14 mouse cellular contexts compared by ENCODE assay signal in the genomic region with DNA sequence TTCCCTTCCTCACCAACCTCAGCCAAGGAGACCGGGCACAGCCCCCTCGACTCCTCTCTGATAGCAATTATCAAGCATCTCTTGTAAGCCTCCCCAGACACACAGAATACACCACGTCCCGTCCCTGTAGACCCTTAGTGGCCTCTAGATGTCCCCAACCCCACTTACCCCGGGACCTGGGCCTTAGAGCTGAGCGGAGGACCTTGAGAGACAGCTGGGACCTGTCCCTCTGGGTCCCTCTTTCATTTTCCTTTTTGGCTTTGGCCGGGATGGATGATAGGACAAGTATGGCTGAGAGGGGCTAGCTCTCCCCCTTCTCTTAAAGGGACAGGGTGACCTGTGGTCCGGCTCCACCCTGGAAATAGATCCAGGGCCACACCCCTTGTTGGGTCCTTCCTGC. TPM values are rescaled to one million over a fixed set of nuclear protein-coding genes. Genes with fewer than 3 reads are reported as not detected.
DNase-seq lines count a peak whose midpoint lies in the region; ATAC-seq and TF ChIP-seq lines count a peak whose summit lies in the region.
"Had no signal": no experiment of that assay in that cellular context is flagged by ENCODE, and none has a peak within 500 bp of the region (broad histone marks: within the 10 kb centered on the region; RNA-seq: fewer than 3 reads in every experiment).

No protein-coding gene starts in this region.

- H3K27ac ChIP-seq in heart, embryonic 13.5 days (replicated peaks) = 0 out of 2 replicates have a peak overlapping the region, but pooled peaks have one; percentile 17
- H3K27ac ChIP-seq in neural tube, embryonic 12.5 days = no peak overlapping the region
- peak overlapping the region; percentile 95; the same call in 1 of the 2 replicates for H3K27ac ChIP-seq in hindbrain, postnatal 0 days
- H3K27ac ChIP-seq in neural tube, embryonic 13.5 days (replicated peaks) = no peak overlapping the region
- H3K27ac ChIP-seq: embryonic facial prominence, embryonic 12.5 days had no signal

- no peak for TF ChIP-seq CTCF in hindbrain, postnatal 0 days (IDR thresholded peaks at IDR 0.05; ENCODE audit: low read depth)

- WGBS in heart, embryonic 13.5 days = 32% methylated on average over 8 of the region's 8 CpGs
- 49% methylated on average over 8 of the region's 8 CpGs for WGBS in neural tube, embryonic 12.5 days
- WGBS in hindbrain, postnatal 0 days = 44% methylated on average over 8 of the region's 8 CpGs
- 40% methylated on average over 8 of the region's 8 CpGs for WGBS in neural tube, embryonic 13.5 days

- H3K36me3 ChIP-seq in heart, embryonic 13.5 days = peaks cover under 1% of the 10 kb centered on the region; the same call in 1 of the 2 replicates
- no peaks in the 10 kb centered on the region for H3K36me3 ChIP-seq in neural tube, embryonic 12.5 days
- no peaks in the 10 kb centered on the region for H3K36me3 ChIP-seq in hindbrain, postnatal 0 days (ENCODE audit: insufficient read depth, low read length)
- no peaks in the 10 kb centered on the region for H3K36me3 ChIP-seq in neural tube, embryonic 13.5 days
- H3K36me3 ChIP-seq: embryonic facial prominence, embryonic 12.5 days had no signal

- no peak for ATAC-seq in heart, embryonic 13.5 days (ENCODE audit: extremely low read depth, insufficient number of reproducible peaks, low FRiP score, low TSS enrichment)
- ATAC-seq in neural tube, embryonic 12.5 days (ENCODE audit: low FRiP score, low read depth) = no peak
- ATAC-seq in hindbrain, postnatal 0 days = no peak
- no peak for ATAC-seq in neural tube, embryonic 13.5 days (ENCODE audit: low read depth)
- ATAC-seq in erythroid progenitor cell, adult 5-6 weeks (replicated peaks; ENCODE audit: low FRiP score, poor library complexity, severe bottlenecking) = no peak

- peak overlapping the region; percentile 85 for H3K9ac ChIP-seq in heart, embryonic 13.5 days
- H3K9ac ChIP-seq in neural tube, embryonic 12.5 days = no peak overlapping the region
- H3K9ac ChIP-seq in hindbrain, postnatal 0 days (replicated peaks; ENCODE audit: low read length) = peak overlapping the region; percentile 72
- peak overlapping the region; percentile 88 for H3K9ac ChIP-seq in neural tube, embryonic 13.5 days

- peak overlapping the region; percentile 99 for H3K4me2 ChIP-seq in heart, embryonic 13.5 days
- H3K4me2 ChIP-seq in neural tube, embryonic 12.5 days (replicated peaks) = peak overlapping the region; percentile 90
- H3K4me2 ChIP-seq in hindbrain, postnatal 0 days (ENCODE audit: low read depth, low read length) = peak overlapping the region; percentile 79
- peak overlapping the region; percentile 81 for H3K4me2 ChIP-seq in neural tube, embryonic 13.5 days

- peaks cover 38% of the 10 kb centered on the region for H3K4me1 ChIP-seq in heart, embryonic 13.5 days
- H3K4me1 ChIP-seq in neural tube, embryonic 12.5 days = peaks cover 34% of the 10 kb centered on the region
- H3K4me1 ChIP-seq in hindbrain, postnatal 0 days (ENCODE audit: insufficient read depth, low read length) = no peaks in the 10 kb centered on the region
- H3K4me1 ChIP-seq in neural tube, embryonic 13.5 days (replicated peaks) = peaks cover 32% of the 10 kb centered on the region

- H3K9me3 ChIP-seq in heart, embryonic 13.5 days = 0 out of 2 replicates have a peak, but pooled peaks cover 6% of the 10 kb centered on the region
- no peaks in the 10 kb centered on the region for H3K9me3 ChIP-seq in neural tube, embryonic 12.5 days
- no peaks in the 10 kb centered on the region for H3K9me3 ChIP-seq in hindbrain, postnatal 0 days (ENCODE audit: low read length)
- H3K9me3 ChIP-seq in neural tube, embryonic 13.5 days = no peaks in the 10 kb centered on the region
- H3K9me3 ChIP-seq: embryonic facial prominence, embryonic 12.5 days had no signal

- H3K27me3 ChIP-seq in heart, embryonic 13.5 days (replicated peaks) = peaks cover 40% of the 10 kb centered on the region
- H3K27me3 ChIP-seq in neural tube, embryonic 12.5 days (replicated peaks) = 0 out of 2 replicates have a peak, but pooled peaks cover 11% of the 10 kb centered on the region
- H3K27me3 ChIP-seq in hindbrain, postnatal 0 days (ENCODE audit: insufficient read depth, low read length) = no peaks in the 10 kb centered on the region
- H3K27me3 ChIP-seq in neural tube, embryonic 13.5 days = peaks cover 4% of the 10 kb centered on the region; the same call in 1 of the 2 replicates

- no peak for DNase-seq in heart, adult 8-10 months (ENCODE audit: low spot score)
- no peak for DNase-seq in neural tube, embryonic 10.5 days (ENCODE audit: extremely low spot score, low spot score)
- DNase-seq in hindbrain, postnatal 0 days (ENCODE audit: low spot score) = no peak
- DNase-seq in frontal cortex, adult 2 months (ENCODE audit: extremely low spot score in 1 of 2, low spot score in 1 of 2) = no peak
- DNase-seq: lung, postnatal 4 days; spleen, adult 18-20 months; thymus, postnatal 14 days had no signal

- H3K4me3 ChIP-seq in heart, embryonic 13.5 days = peak overlapping the region; percentile 69
- H3K4me3 ChIP-seq in neural tube, embryonic 12.5 days = no peak overlapping the region; the same call in 1 of the 2 replicates
- peak overlapping the region; percentile 63 for H3K4me3 ChIP-seq in hindbrain, postnatal 0 days (ENCODE audit: low read length)
- H3K4me3 ChIP-seq in neural tube, embryonic 13.5 days = peak overlapping the region; percentile 65
- H3K4me3 ChIP-seq: myocyte had no signal

RNA-seq across cellular contexts. Expression of a gene that starts 0.7 kb away (rescaled TPM):
- polyA plus RNA-seq in heart, embryonic 13.5 days (2015; fragmentation: Nextera tagmentation; extraction: Ambion mirVana) = 1.3 and 3.3 TPM in 2 replicates
- total RNA-seq in heart, adult 8-10 months (2022) = under 1 TPM in 1 of 4 experiments, not detected in 3; 0.44 TPM
- polyA plus RNA-seq in neural tube, embryonic 12.5 days (2016; fragmentation: Nextera tagmentation; extraction: Ambion mirVana) = 1.8 and 2.0 TPM in 2 replicates
- total RNA-seq in hindbrain, postnatal 0 days (2014; rRNA removed) = 0.75 and 5.0 TPM in 2 replicates
- 4.8 and 5.9 TPM in 2 replicates for polyA plus RNA-seq in hindbrain, postnatal 0 days (2015; fragmentation: Nextera tagmentation; extraction: Ambion mirVana)
- 1.4 and 1.5 TPM in 2 replicates for polyA plus RNA-seq in neural tube, embryonic 13.5 days (2015; fragmentation: Nextera tagmentation; extraction: Ambion mirVana)
- 2.9 and 3.3 TPM in 2 replicates for polyA plus RNA-seq in frontal cortex, adult 2 months (2012; rRNA removed)
- total RNA-seq in erythroid progenitor cell, adult 5-6 weeks (2015; ENCODE audit: low replicate concordance) = not detected in 2 replicates
- total RNA-seq in erythroid progenitor cell, adult 5-6 weeks (2017; ENCODE audit: low replicate concordance) = not detected in 2 replicates
- total RNA-seq: liver, adult 2 months had no signal
- polyA plus RNA-seq: liver, adult 2 months had no signal

RNA-seq across cellular contexts. Expression of a gene that starts 40.4 kb away (rescaled TPM):
- 158 and 170 TPM in 2 replicates for polyA plus RNA-seq in heart, embryonic 13.5 days (2015; fragmentation: Nextera tagmentation; extraction: Ambion mirVana)
- 1 to 10 TPM in 2 of 4 experiments, under 1 TPM in 2; 0.41 to 3.2 (median 0.94) TPM for total RNA-seq in heart, adult 8-10 months (2022)
- 190 and 194 TPM in 2 replicates for polyA plus RNA-seq in neural tube, embryonic 12.5 days (2016; fragmentation: Nextera tagmentation; extraction: Ambion mirVana)
- total RNA-seq in hindbrain, postnatal 0 days (2014; rRNA removed) = 43.8 and 44.4 TPM in 2 replicates
- 34.2 and 39.1 TPM in 2 replicates for polyA plus RNA-seq in hindbrain, postnatal 0 days (2015; fragmentation: Nextera tagmentation; extraction: Ambion mirVana)
- polyA plus RNA-seq in neural tube, embryonic 13.5 days (2015; fragmentation: Nextera tagmentation; extraction: Ambion mirVana) = 45.5 and 60.7 TPM in 2 replicates
- 2.1 and 3.1 TPM in 2 replicates for polyA plus RNA-seq in frontal cortex, adult 2 months (2012; rRNA removed)
- 1,106 and 1,185 TPM in 2 replicates for total RNA-seq in erythroid progenitor cell, adult 5-6 weeks (2015; ENCODE audit: low replicate concordance)
- 1,820 and 2,303 TPM in 2 replicates for total RNA-seq in erythroid progenitor cell, adult 5-6 weeks (2017; ENCODE audit: low replicate concordance)

RNA-seq across cellular contexts. Expression of a gene that starts 55.9 kb away (rescaled TPM):
- polyA plus RNA-seq in heart, embryonic 13.5 days (2015; fragmentation: Nextera tagmentation; extraction: Ambion mirVana) = 27.9 and 28.3 TPM in 2 replicates
- total RNA-seq in heart, adult 8-10 months (2022) = 10 to 100 TPM; 10.8 to 13.5 (median 11.9) TPM
- 51.1 and 52.5 TPM in 2 replicates for polyA plus RNA-seq in neural tube, embryonic 12.5 days (2016; fragmentation: Nextera tagmentation; extraction: Ambion mirVana)
- 16.9 and 19.2 TPM in 2 replicates for total RNA-seq in hindbrain, postnatal 0 days (2014; rRNA removed)
- 8.1 and 9.5 TPM in 2 replicates for polyA plus RNA-seq in hindbrain, postnatal 0 days (2015; fragmentation: Nextera tagmentation; extraction: Ambion mirVana)
- 24.0 and 26.7 TPM in 2 replicates for polyA plus RNA-seq in neural tube, embryonic 13.5 days (2015; fragmentation: Nextera tagmentation; extraction: Ambion mirVana)
- 6.4 and 7.9 TPM in 2 replicates for polyA plus RNA-seq in frontal cortex, adult 2 months (2012; rRNA removed)
- total RNA-seq in erythroid progenitor cell, adult 5-6 weeks (2015; ENCODE audit: low replicate concordance) = 4.3 and 18.4 TPM in 2 replicates
- total RNA-seq in erythroid progenitor cell, adult 5-6 weeks (2017; ENCODE audit: low replicate concordance) = 0.51 and 1.4 TPM in 2 replicates

RNA-seq across cellular contexts. Expression of a gene that starts 57.5 kb away (rescaled TPM):
- polyA plus RNA-seq in heart, embryonic 13.5 days (2015; fragmentation: Nextera tagmentation; extraction: Ambion mirVana) = 371 and 397 TPM in 2 replicates
- total RNA-seq in heart, adult 8-10 months (2022) = 10 to 100 TPM; 79.9 to 86.6 (median 84.1) TPM
- polyA plus RNA-seq in neural tube, embryonic 12.5 days (2016; fragmentation: Nextera tagmentation; extraction: Ambion mirVana) = 327 and 330 TPM in 2 replicates
- 81.3 and 82.2 TPM in 2 replicates for total RNA-seq in hindbrain, postnatal 0 days (2014; rRNA removed)
- 96.3 and 103 TPM in 2 replicates for polyA plus RNA-seq in hindbrain, postnatal 0 days (2015; fragmentation: Nextera tagmentation; extraction: Ambion mirVana)
- 189 and 233 TPM in 2 replicates for polyA plus RNA-seq in neural tube, embryonic 13.5 days (2015; fragmentation: Nextera tagmentation; extraction: Ambion mirVana)
- polyA plus RNA-seq in frontal cortex, adult 2 months (2012; rRNA removed) = 64.3 and 86.3 TPM in 2 replicates
- total RNA-seq in erythroid progenitor cell, adult 5-6 weeks (2015; ENCODE audit: low replicate concordance) = 12.2 and 25.2 TPM in 2 replicates
- 5.8 and 8.1 TPM in 2 replicates for total RNA-seq in erythroid progenitor cell, adult 5-6 weeks (2017; ENCODE audit: low replicate concordance)

Comparison
In these comparisons a context has a peak if more than half of its experiments do, and no peak if none do; other contexts are left out.
1. H3K27ac ChIP-seq: peak in heart, embryonic 13.5 days (single experiment) and hindbrain, postnatal 0 days (single experiment); none in neural tube, embryonic 12.5 days (single experiment) and neural tube, embryonic 13.5 days (single experiment).
2. Peak in every context shown above with its lines, with median percentiles within 50 percentile points of each other: H3K4me2 ChIP-seq.